Mouse (Mus musculus): Measurements from ENCODE around the gene Tmed4. TPM values are rescaled to one million over a fixed set of nuclear protein-coding genes. Genes with fewer than 3 reads are reported as not detected.

Tmed4 gene
- total and polyA plus RNA-seq, 2 experiments = 42.2 to 80.1 TPM

GRCm38 (mm10) chr11:6222187-6222586, 52.5 kb downstream of the Tmed4 start:
- H3K36me3 ChIP-seq (ENCODE audit: control insufficient read depth, insufficient read depth, low read length) = no peaks in the 10 kb centered on the region
- DNase-seq (ENCODE audit: extremely low read depth, low read depth, low spot score) = no peak
- TF ChIP-seq POLR2A (IDR thresholded peaks at IDR 0.05; ENCODE audit: extremely low read depth, insufficient read depth, low read length) = no peak
- no peak for TF ChIP-seq CTCF (IDR thresholded peaks at IDR 0.05; ENCODE audit: low read depth, low read length)
- no peaks in the 10 kb centered on the region for H3K4me1 ChIP-seq (ENCODE audit: control insufficient read depth, insufficient read depth, low read length)
- no peak overlapping the region for H3K27ac ChIP-seq (replicated peaks; ENCODE audit: insufficient read depth, low read depth, low read length)
- 94% methylated on average over 10 of the region's 10 CpGs for WGBS
- no peaks in the 10 kb centered on the region for H3K79me2 ChIP-seq (ENCODE audit: control insufficient read depth, insufficient read depth, low read length)
- no peak overlapping the region for H3K9ac ChIP-seq (ENCODE audit: low read depth, low read length)
- no peak overlapping the region for H3K4me3 ChIP-seq (ENCODE audit: insufficient read depth, low read depth, low read length)
- H3K27me3 ChIP-seq (ENCODE audit: control insufficient read depth, insufficient read depth, low read length) = no peaks in the 10 kb centered on the region

Other genes with a start within 250 kb of the Tmed4 start
- gene Camk2b, start 208.5 kb downstream of the Tmed4 start, total RNA-seq (2014; rRNA removed) = 6.4 and 8.5 TPM in 2 replicates
- gene Camk2b, start 208.5 kb downstream of the Tmed4 start, polyA plus RNA-seq (2012; rRNA removed) = 2.9 and 8.1 TPM in 2 replicates
- 0.09 and 0.13 TPM in 2 replicates for gene A730071L15Rik, start 74.8 kb downstream of the Tmed4 start, total RNA-seq (2014; rRNA removed)
- gene A730071L15Rik, start 74.8 kb downstream of the Tmed4 start, polyA plus RNA-seq (2012; rRNA removed) = 0.05 TPM in 1 of 2 replicates, not detected in the other
- gene Nudcd3, start 74.5 kb downstream of the Tmed4 start, total RNA-seq (2014; rRNA removed) = 10.6 and 12.8 TPM in 2 replicates
- 14.6 and 16.7 TPM in 2 replicates for gene Nudcd3, start 74.5 kb downstream of the Tmed4 start, polyA plus RNA-seq (2012; rRNA removed)
- gene Npc1l1, start 44.7 kb downstream of the Tmed4 start, total RNA-seq (2014; rRNA removed) = not detected in 2 replicates
- gene Npc1l1, start 44.7 kb downstream of the Tmed4 start, polyA plus RNA-seq (2012; rRNA removed) = 0.05 TPM in 1 of 2 replicates, not detected in the other
- 28.5 and 31.8 TPM in 2 replicates for gene Ddx56, start 7.1 kb downstream of the Tmed4 start, total RNA-seq (2014; rRNA removed)
- gene Ddx56, start 7.1 kb downstream of the Tmed4 start, polyA plus RNA-seq (2012; rRNA removed) = 19.2 and 30.0 TPM in 2 replicates
- 69.9 and 106 TPM in 2 replicates for gene Ogdh, start 16.8 kb upstream of the Tmed4 start, total RNA-seq (2014; rRNA removed)
- gene Ogdh, start 16.8 kb upstream of the Tmed4 start, polyA plus RNA-seq (2012; rRNA removed) = 71.1 and 85.2 TPM in 2 replicates
- 3.0 and 4.4 TPM in 2 replicates for gene Zmiz2, start 114.2 kb upstream of the Tmed4 start, total RNA-seq (2014; rRNA removed)
- gene Zmiz2, start 114.2 kb upstream of the Tmed4 start, polyA plus RNA-seq (2012; rRNA removed) = 14.7 and 15.2 TPM in 2 replicates
- gene Ppia, start 140.6 kb upstream of the Tmed4 start, total RNA-seq (2014; rRNA removed) = 1,424 and 1,884 TPM in 2 replicates
- gene Ppia, start 140.6 kb upstream of the Tmed4 start, polyA plus RNA-seq (2012; rRNA removed) = 454 and 472 TPM in 2 replicates
- 35.8 and 44.4 TPM in 2 replicates for gene H2afv, start 169.6 kb upstream of the Tmed4 start, total RNA-seq (2014; rRNA removed)
- gene H2afv, start 169.6 kb upstream of the Tmed4 start, polyA plus RNA-seq (2012; rRNA removed) = 30.9 and 31.1 TPM in 2 replicates
- gene Purb, start 201.0 kb upstream of the Tmed4 start, total RNA-seq (2014; rRNA removed) = 11.2 and 12.6 TPM in 2 replicates
- 2.5 and 2.6 TPM in 2 replicates for gene Purb, start 201.0 kb upstream of the Tmed4 start, polyA plus RNA-seq (2012; rRNA removed)
- 1.1 and 2.6 TPM in 2 replicates for gene Myo1g, start 246.1 kb upstream of the Tmed4 start, total RNA-seq (2014; rRNA removed)
- 1.4 and 2.3 TPM in 2 replicates for gene Myo1g, start 246.1 kb upstream of the Tmed4 start, polyA plus RNA-seq (2012; rRNA removed)